Mouse (Mus musculus) kidney, postnatal 4 days (tissue): Measurements from ENCODE around the gene Pck2.

ENCODE experiments used
- DNase-seq, 2 experiments: peaks; one replicate each; pipeline ENCODE4 v3.0.0; 2021; ENCODE audit warnings: mixed read lengths in 2 of 2

The Pck2 gene

DNA sequence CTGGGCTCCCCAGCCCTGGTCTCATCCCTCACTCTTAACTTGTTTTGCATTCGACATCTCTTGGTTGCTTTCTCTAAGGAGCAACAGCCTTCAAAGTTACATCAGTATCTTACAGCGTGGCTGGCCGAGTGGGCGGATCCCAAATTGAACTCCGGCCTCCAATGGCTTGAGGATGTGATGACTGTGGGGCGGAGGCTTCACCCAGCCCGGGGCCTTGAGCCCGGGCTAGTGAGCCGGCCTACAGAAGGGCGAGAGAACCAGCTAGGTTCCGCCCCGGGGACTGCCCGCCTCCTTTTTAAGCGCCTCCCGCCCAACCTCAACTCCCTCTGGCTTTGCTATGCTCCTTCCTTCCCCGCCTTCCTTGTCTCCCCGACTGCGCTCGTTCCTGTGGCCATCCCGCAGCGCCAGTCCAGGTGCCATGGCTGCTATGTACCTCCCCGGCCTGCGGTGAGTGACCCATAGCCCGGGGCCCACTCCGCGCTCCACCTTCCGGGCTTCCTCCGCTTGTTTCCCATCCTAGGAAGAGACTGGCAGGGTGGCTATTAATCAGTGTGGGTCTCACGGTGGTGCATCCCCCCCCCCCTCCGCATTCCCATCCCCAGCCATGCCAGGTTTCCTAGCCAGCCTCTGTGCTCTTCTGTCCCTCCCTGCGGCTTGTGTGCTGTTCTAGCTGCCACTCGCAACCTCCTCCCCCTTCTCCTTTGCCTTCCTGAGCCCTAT is at the start of gene Pck2:
Gene Pck2 (plus strand): TSS at position 200 of the 720 bp plus-strand sequence.
- peak; percentile 88 to 94 for DNase-seq

DNA sequence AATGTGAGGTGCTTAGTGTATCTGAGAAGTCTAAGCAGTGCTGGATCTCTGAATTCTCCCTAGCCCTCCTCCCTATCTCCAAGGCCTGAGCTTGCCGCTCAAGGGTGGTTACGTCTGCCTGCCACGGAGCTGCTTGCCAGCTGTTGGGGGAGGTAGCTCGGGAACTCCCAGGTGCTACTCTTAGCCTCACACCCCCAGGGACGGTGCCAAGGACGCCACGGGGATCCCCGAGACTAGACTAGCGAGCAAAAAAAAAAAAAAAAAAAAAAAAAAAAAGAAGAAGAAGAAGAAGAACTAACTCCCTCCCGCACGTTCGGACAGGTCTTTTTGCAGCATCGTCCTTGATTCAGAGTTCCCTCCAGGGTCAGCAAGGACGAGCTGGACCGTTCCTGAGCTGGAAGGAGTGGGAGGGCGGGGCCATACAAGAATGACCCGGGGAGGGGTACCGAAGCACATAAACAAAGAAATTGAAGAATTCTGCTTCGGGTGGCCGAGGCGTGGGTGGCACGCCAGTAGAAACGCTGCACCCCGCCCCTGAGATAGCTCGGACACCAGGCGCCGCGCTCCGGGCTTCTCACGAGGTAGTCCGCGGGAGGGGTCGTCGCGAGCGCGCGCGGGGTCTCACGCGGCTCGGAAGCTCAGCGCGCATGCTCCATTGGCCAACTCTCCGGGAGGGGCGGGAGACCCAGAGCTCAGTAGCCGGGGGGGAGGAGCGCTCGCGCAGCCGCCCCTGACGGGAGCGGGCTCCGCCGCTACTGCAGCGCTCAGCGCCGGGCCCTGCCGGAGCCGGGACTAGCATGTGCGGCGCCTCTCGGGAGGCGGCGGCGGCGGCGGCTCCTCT is 49.5 kb upstream of the Pck2 start, which contains the start of gene Carmil3:
Gene Carmil3 (plus strand): TSS at position 291 of the 841 bp plus-strand sequence.
- peak; percentile 76 to 84 for DNase-seq

DNA sequence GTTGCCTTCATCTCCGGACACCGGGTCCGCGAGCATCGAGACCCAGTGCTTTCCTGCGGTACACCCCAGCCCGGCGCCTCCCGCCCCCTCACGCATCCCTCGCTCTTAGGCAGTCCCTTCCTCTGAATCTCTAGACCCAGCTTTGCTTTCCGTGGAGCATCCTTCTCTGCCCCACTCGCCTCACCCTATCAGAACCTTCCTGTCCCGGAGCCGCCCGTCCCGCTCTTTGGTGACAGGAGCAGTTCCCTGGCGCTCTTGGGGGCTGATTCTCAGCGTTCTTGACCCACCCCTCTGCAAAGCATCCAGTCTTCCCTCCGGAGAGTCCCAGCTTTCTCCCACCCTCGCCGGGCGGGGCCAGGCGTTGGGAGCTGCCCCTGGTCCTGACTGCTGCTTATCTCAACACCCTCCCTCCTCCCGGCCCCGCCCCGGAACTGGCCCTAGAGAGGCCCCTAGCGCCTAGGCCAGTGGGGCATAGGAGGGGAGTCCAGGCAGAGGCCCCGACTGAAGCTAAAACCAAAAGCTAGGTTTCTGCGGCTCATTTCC is 48.7 kb upstream of the Pck2 start:
- DNase-seq, result peak; percentile 78 to 83

DNA sequence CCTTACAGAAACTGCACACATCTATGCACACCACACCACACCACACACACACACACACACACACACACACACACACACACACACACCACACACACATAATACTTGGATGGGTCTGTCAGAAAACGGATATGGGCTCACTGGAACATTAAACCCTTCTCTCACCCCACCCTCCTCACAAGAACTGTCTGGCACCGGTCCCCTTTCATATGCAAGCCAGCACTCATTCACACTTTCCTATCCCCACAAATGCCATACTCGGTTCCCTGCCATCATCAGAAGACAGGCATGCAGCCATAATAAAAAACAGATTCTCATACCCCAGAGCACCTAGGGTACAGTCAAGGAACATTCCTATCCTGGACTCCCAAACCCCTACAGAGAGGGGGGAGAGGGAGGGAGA is 48.0 kb upstream of the Pck2 start:
- no peak for DNase-seq

DNA sequence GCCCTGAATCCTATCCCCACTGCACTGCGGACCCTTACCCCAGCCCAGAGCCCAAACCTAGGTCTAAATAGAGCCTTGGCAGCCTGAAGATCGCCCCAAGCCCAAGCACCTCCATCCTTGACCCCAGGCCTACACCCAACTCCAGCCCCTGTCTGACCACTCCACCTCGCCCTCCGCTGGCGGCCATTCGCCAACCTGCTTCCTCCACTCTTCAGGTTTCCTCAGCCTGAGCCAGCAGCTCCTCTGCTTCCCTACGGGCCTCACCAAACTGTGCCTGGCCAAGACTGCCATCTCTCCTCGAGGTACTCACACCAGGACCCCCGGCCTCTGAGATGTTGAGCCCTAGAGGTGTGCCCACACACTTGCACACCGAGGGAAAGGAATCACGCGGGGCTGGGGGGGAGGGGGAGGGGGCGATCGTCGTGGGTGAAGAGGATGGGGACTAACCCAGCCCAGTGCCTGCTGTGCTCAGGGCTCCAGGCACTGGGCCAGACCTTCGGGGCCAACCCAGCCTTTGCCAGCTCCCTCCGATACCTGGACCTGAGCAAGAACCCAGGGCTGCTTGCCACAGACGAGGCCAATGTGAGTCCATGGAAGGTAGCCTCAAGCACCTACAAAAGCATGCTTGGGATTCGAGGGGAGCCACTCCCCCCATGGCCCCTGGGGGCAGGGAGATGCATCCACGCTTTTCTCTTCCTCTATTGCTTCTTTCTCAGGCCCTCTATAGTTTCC is 44.4 kb upstream of the Pck2 start:
- no peak for DNase-seq

DNA sequence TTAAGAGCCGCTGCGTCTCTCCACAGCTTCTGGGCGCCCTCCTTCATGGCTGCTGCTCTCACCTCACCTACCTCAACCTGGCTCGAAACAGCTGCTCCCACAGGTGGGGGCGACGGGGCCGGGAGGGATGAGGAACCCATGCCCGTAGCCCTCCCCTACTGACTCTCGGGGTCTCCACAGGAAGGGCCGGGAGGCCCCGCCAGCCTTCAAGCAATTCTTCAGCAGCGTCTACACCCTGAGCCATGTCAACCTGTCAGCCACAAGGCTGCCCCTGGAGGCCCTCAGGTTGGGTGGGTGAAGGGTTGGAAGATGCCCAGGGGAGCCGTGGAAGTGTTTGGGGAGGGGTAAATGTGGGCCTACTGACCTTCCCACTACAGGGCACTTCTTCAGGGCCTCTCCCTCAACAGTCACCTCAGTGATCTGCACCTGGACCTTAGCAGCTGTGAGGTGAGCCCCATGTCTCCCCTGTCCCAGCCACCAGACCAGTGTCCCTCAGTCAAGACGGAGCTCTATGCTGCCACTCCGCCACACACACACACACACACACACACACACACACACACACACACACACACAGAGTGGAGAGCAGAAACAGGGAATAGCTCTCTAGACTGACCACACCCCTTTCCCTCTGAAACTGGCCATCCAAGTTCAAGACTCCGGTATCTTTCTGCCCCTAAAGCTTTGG is 43.2 kb upstream of the Pck2 start:
- no peak for DNase-seq

DNA sequence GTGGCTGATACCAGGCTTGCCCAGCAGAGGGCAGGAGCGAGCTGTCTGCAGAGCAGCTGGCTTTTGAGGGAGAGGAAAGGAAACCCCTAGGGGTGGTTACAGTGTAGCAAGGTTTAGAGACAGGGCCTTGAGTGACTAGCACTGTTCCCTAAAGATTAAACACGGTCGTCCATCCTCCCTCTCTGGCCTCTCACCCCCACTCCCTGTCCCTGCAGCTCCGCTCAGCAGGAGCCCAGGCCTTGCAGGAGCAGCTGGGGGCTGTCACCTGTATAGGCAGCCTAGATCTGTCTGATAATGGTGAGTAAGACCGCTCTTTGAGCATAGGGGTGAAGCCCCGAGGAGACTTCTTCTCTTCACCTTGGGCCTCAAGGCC is 42.6 kb upstream of the Pck2 start:
- peak; percentile 94 to 95 for DNase-seq

DNA sequence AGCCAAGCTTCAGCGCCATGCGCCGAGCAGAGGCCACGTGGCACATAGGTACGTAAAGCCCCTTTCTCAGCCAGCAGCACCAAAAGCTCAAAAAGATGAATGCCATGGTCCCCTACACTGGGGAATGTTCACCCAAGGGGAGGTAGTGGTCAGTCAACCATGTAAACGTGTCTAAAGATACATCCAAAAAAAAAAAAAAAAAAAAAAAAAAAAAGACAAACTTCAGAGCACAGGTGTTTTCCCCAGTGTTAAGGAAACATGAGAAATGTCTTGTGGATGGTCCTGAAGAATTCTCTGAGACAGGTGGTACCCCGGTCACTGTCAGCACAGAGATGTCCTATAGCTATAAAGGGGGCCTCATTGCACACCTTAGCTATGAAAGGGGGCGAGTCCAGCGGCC is 34.5 kb upstream of the Pck2 start:
- DNase-seq, result no peak

DNA sequence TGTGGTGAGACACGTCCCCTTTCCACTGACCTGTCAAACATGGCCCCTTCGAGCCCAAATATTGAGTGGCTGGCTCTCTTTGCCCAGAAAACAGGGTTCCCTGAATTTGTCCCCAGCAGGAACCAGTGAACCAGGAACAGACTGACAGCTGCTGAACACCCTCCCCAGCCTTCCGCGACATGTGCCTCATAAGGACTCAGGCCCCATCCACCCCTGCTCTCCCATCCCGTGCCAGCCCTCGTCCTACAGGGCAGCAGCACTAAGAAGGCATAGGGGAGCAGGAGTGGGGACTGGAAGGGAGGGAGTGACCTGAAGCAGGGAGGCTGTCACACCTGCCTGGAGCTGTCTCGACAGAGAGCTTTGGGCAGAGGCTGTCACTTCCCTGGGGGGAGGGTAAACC is 32.3 kb upstream of the Pck2 start:
- DNase-seq, result no peak

DNA sequence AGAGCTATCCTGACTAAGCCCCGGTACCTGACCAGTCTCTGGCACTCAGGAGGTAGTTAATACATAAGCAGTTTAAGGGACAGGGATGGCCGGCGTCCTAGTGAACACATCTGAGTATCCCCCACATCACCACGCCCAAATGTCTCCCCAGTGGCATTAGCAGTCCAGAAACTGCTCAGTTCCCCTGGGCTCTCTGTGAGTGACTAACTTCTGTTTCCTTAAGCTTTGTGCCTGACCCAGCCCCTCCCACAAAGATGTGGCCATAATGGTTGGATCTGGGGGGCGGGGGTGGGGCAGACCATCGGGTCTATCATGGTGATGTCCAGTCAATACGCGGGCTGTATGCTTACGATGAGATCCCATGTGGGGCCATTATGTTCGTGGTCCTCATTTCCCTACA is 30.5 kb upstream of the Pck2 start:
- DNase-seq, result no peak

DNA sequence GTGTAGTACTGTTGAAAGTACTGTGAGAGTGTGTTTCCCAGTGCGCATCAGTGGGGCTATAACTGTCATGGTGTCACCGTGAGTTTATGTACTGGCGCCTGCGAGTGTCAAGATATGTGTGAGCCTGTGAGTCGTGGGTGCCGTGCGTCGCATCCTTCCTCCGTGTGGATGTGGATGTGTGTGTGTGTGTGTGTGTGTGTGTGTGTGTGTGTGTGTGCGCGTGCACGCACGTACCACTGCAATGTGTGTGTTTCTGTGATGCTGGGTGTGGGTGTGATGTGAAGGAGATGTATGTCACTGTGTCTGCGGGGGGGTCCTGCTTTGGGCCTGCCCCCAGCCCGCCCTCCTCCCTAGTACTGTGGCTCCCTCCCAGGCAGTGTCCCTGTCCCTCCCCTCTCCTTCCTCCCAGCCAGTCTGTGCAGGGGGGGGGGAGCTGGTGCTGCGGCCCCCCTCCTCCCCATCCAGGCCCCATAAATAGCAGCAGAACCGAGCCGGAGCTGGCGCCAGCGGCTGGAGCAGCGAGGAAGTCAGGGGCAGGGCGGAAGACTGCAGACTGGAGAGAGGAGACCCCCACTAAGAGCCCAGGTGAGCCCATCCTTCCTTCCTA is 29.8 kb upstream of the Pck2 start, which contains the start of gene Cpne6:
Gene Cpne6 (plus strand): TSS at position 321 of the 607 bp plus-strand sequence.
- no peak for DNase-seq

DNA sequence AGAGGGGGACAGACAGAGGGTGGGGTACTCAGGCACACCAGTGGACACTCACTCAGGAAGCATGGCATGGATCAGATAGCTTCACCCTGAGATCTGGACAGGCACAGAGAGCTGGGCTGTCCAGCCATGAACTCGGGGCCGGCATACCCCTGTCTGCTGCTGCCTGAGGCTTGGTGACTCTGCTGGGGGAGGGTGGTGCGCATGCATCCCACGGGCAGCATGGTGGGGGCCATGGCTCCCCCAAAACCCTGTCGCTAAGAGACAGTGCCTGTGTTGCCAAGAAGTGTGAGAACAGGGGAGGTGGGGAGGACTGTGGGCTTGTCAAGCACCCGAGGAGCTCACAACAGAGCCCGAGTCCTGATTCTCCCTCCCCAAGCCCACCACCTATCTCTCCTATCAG is 29.0 kb upstream of the Pck2 start:
- no peak for DNase-seq

DNA sequence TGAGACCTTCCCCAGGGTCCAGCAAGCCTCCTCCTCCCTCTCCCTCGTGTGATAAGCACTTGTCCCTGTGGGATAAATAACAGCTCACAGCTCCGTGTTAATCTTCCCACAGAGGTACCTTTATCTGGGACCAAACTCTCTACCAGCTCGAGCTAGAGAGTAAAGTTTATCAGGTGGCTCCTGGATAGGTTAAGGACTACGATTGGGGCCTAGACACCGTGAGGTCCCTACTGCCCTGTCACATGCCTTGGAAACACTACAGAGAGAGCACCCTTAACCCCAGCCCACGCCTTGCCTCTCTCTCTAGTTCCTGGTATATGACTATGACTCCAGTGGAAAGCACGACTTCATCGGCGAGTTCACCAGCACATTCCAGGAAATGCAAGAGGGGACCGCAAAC is 26.1 kb upstream of the Pck2 start:
- no peak for DNase-seq

DNA sequence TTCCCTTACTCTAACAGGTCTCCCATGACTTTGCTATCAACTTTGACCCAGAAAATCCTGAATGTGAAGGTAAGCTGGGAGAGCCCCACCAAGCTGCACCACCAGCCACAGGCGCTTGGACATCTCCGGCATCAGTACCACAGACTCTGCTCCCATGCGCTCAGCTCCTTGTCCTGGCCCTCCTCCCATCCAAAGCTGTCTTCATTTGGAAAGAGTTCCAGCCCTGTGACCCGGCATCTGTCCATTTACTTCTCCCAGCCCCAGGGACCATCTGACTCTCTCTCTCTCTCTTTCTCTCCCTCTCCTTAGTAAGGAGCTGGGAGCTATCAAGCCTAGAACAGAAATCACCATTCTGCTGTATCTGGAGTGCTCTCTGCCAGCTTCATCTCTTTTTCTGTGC is 24.2 kb upstream of the Pck2 start:
- DNase-seq, result no peak

DNA sequence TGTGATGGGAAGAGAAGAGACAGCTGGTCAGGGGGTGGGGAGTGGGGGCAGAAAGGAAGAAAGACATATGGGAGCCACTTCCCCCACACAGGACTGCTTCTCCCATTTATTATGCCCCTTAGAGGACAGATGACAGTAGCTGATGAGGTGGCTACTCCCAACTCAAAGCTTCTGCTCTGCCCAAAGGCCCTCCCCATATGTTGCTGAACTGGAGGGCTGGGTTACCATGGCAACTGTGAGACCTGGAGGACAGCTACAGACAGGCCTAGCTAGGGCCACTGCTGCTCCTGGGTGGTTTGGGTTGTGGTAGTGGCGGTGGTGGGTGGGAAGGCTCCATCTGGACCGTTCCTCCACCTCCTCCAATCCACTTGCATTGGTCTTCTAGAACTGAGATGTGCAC is 21.2 kb upstream of the Pck2 start:
- no peak for DNase-seq

DNA sequence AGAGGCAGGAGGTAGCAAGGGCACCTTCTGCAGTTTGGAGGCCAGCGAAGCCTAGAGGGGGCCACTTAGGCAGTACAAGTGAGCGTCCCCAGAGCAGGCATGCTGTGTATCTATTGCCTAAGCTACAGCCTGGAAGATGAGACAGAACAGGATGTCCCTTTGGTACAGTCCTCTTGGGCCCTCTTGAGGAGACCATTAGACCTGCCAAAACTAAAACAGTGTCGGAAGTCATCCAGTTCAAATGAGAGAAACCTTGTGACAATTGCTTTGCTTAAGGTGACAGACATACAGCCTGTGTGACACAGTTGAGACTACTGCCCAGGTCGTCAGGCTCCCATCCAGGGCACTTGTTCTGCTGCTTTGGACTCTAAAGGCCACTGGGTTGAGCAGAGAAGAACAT is 20.5 kb upstream of the Pck2 start:
- no peak for DNase-seq

DNA sequence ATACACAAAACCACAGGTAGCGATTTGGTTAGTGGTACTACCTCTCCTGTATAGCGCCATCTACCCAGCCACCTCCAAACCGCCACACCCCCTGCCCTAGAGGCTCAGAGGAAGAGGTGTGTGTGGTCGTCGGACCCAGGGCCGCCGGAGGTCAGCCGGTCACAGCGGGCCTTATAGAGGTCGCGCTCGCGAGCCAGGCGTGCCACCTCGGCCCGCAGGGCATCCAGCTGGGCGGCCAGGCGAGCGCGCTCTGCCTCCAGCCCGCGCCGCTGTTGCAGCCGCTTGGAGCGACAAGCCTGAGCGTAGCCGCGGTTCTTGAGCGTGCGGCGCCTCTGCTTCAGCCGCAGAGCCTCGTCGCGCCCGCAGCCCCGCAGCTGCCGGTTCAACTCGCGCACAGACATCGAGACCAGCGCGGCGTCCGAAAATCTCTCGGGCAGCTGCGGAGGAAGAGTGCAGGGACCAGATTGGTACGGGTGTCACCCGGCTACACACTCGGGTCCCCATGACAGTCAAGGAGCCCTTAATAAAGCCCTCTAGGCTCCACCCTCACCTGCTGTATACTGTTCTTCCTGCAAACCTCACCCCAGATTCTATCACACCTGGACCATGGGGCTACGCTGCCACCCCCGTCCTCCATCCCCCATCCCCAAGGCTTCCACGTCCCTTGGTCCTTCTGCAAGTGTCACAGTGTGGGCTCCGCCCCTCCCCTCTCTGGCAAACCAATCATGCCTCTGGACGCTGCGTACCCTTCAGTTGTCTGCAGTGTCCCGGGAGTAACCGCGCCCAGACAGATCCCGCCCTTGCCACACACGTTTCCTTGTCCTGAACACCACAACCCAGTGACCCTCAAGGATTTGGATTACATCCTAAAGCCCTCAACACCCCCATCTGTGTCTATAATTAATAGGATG is 19.4 kb upstream of the Pck2 start:
- DNase-seq, result peak; percentile 32 to 57

DNA sequence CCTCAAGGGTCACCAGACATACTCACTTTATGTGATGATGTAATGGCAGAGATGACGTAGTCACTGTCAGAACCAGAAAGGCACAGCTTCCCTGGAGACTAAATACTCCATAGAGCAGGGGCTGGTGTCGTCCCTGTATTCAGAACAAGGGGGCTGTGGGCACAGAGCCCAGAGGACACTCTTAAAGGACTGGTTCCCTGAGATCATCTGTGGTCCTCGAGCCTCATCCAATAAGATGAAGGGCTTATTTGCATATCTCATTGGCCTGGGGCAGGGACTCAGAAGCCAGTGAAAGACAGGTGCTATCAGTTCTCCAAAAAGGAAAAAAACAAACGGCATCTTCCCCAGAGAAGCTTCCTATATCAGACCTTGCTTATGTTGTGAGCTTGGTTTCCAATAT is 16.0 kb upstream of the Pck2 start:
- DNase-seq, result no peak

DNA sequence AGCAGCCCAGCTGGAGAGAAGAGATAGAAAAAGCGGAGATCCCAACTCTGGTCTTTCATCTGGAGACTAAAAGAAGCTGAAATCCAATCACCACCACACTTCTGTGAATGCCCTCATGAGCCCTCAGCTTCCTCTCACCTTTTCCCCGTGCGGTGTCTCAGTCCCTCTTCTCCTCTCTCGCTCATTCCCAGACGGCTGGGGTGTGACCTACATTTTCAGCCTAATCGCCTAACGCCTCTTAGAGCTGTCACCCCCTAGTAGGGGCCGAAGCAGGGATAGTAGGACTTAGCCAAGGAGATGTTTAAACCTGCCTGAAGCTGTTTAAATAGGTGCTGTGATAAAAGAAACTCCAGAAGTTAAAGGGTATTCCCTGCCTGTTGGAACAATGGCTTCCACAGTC is 15.3 kb upstream of the Pck2 start, which contains the start of gene Nrl:
Gene Nrl (minus strand): TSS at position 197 of the 400 bp plus-strand sequence.
- DNase-seq, result no peak

DNA sequence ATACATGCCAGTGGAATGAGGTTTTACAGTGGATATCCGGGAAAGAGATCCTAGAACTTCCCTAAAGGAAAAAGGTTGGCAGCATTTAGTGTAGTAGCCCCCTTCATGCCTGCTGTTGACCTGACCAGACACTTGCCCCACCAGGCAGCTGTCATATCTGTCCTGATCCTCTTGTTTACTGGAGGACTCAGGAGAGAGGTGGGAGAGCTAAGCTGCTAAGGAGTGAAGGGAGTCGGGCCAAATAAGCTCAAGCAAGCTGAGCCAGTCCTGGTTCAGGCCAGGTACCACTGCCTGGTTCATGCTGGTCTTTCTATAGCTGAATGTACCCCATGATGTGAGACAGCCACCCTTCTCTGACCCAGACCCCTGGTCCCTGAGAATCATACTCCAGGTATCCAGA is 13.4 kb upstream of the Pck2 start:
- DNase-seq, result no peak

DNA sequence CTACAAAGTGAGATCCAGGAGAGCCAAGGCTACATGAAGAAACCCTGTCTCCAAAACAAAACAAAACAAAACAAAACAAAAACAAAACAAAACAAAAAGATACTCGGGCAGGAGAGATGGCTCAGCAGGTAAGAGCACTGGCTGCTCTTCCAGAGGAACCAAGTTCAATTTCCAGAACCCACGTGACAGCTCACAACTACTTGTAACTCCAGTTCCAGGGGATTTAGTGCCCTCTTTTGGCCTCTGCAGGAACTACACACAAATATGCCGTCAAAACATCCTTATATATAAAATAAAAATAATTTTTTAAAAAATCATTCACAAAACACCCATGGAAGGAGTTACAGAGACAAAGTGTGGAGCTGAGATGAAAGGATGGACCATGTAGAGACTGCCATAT is 12.1 kb upstream of the Pck2 start:
- DNase-seq, result peak; percentile 42
